In genomic region chr4:139545791-139546190, GRCm38 (mm10) we compare ENCODE assay signal across 21 mouse cellular contexts. TPM values are rescaled to one million over a fixed set of nuclear protein-coding genes. Genes with fewer than 3 reads are reported as not detected.
DNase-seq lines count a peak whose midpoint lies in the region; ATAC-seq lines count a peak whose summit lies in the region.
"Had no signal": no experiment of that assay in that cellular context is flagged by ENCODE, and none has a peak within 500 bp of the region (broad histone marks: within the 10 kb centered on the region; RNA-seq: fewer than 3 reads in every experiment).

No protein-coding gene starts in this region.

- WGBS in hindbrain, embryonic 13.5 days, result 25% methylated on average over 6 of the region's 6 CpGs
- WGBS in hindbrain, embryonic 12.5 days, result 36% methylated on average over 6 of the region's 6 CpGs
- WGBS in neural tube, embryonic 13.5 days, result 16% methylated on average over 6 of the region's 6 CpGs

- H3K4me1 ChIP-seq in hindbrain, embryonic 13.5 days (replicated peaks), result no peaks in the 10 kb centered on the region
- H3K4me1 ChIP-seq in hindbrain, embryonic 12.5 days, result no peaks in the 10 kb centered on the region
- H3K4me1 ChIP-seq in neural tube, embryonic 13.5 days (replicated peaks), result peaks cover 9% of the 10 kb centered on the region; the same call in 1 of the 2 replicates
- H3K4me1 ChIP-seq: embryonic facial prominence, embryonic 15.5 days; heart, embryonic 15.5 days had no signal

- H3K4me3 ChIP-seq in hindbrain, embryonic 13.5 days, result no peak overlapping the region
- no peak overlapping the region for H3K4me3 ChIP-seq in hindbrain, embryonic 12.5 days
- no peak overlapping the region for H3K4me3 ChIP-seq in neural tube, embryonic 13.5 days
- H3K4me3 ChIP-seq: embryonic facial prominence, embryonic 15.5 days; heart, embryonic 15.5 days; midbrain, embryonic 13.5 days had no signal

- peak overlapping the region; percentile 50; the same call in 1 of the 2 replicates for H3K27ac ChIP-seq in hindbrain, embryonic 13.5 days
- no peak overlapping the region for H3K27ac ChIP-seq in hindbrain, embryonic 12.5 days
- H3K27ac ChIP-seq in neural tube, embryonic 13.5 days (replicated peaks), result peak overlapping the region; percentile 42
- H3K27ac ChIP-seq: embryonic facial prominence, embryonic 15.5 days; heart, embryonic 15.5 days; kidney, postnatal 0 days; midbrain, embryonic 13.5 days had no signal

- no peaks in the 10 kb centered on the region for H3K9me3 ChIP-seq in hindbrain, embryonic 13.5 days
- H3K9me3 ChIP-seq in hindbrain, embryonic 12.5 days (replicated peaks), result no peaks in the 10 kb centered on the region
- no peaks in the 10 kb centered on the region for H3K9me3 ChIP-seq in neural tube, embryonic 13.5 days
- H3K9me3 ChIP-seq: embryonic facial prominence, embryonic 15.5 days; heart, embryonic 15.5 days; midbrain, embryonic 13.5 days had no signal

- DNase-seq in neural tube, embryonic 10.5 days (ENCODE audit: extremely low spot score, low spot score), result no peak
- peak; percentile 22 for DNase-seq in embryo, embryonic 10.5 days (ENCODE audit: low spot score)
- peak; percentile 22 for DNase-seq in mesoderm, embryonic 11.5 days (ENCODE audit: low read depth, low spot score)
- DNase-seq in MN1 (ENCODE audit: low spot score), result no peak
- DNase-seq: adrenal gland, postnatal 14 days; cerebellum, adult 9-11 months; gastrocnemius, postnatal 36 days; heart, postnatal 4 days; kidney, adult 18-20 months; left cerebral cortex, postnatal 4 days; lung, postnatal 10 days; right cerebral cortex, postnatal 14 days; spleen, adult 18-20 months had no signal

- H3K4me2 ChIP-seq in hindbrain, embryonic 13.5 days, result no peak overlapping the region
- no peak overlapping the region for H3K4me2 ChIP-seq in hindbrain, embryonic 12.5 days (replicated peaks)
- H3K4me2 ChIP-seq in neural tube, embryonic 13.5 days, result no peak overlapping the region
- H3K4me2 ChIP-seq: embryonic facial prominence, embryonic 15.5 days; heart, embryonic 15.5 days; midbrain, embryonic 13.5 days had no signal

- H3K9ac ChIP-seq in hindbrain, embryonic 13.5 days, result no peak overlapping the region
- no peak overlapping the region for H3K9ac ChIP-seq in hindbrain, embryonic 12.5 days
- no peak overlapping the region for H3K9ac ChIP-seq in neural tube, embryonic 13.5 days
- H3K9ac ChIP-seq: embryonic facial prominence, embryonic 15.5 days; heart, embryonic 15.5 days; midbrain, embryonic 13.5 days had no signal

- no peaks in the 10 kb centered on the region for H3K27me3 ChIP-seq in hindbrain, embryonic 13.5 days
- no peaks in the 10 kb centered on the region for H3K27me3 ChIP-seq in hindbrain, embryonic 12.5 days
- H3K27me3 ChIP-seq in neural tube, embryonic 13.5 days, result no peaks in the 10 kb centered on the region
- H3K27me3 ChIP-seq: embryonic facial prominence, embryonic 15.5 days; heart, embryonic 15.5 days; midbrain, embryonic 13.5 days had no signal

- no peaks in the 10 kb centered on the region for H3K36me3 ChIP-seq in hindbrain, embryonic 13.5 days
- H3K36me3 ChIP-seq in hindbrain, embryonic 12.5 days, result no peaks in the 10 kb centered on the region
- H3K36me3 ChIP-seq in neural tube, embryonic 13.5 days, result no peaks in the 10 kb centered on the region
- H3K36me3 ChIP-seq: embryonic facial prominence, embryonic 15.5 days; heart, embryonic 15.5 days; midbrain, embryonic 13.5 days had no signal

- no peak for ATAC-seq in hindbrain, embryonic 13.5 days (ENCODE audit: low FRiP score)
- ATAC-seq in hindbrain, embryonic 12.5 days (ENCODE audit: low FRiP score), result no peak
- no peak for ATAC-seq in neural tube, embryonic 13.5 days (ENCODE audit: low read depth)
- ATAC-seq: midbrain, embryonic 13.5 days had no signal

RNA-seq across cellular contexts. Expression of gene Iffo2, which starts 15.4 kb away (rescaled TPM):
- 4.4 and 4.7 TPM in 2 replicates for polyA plus RNA-seq in hindbrain, embryonic 13.5 days (2015; fragmentation: Nextera tagmentation; extraction: Ambion mirVana)
- polyA plus RNA-seq in hindbrain, embryonic 12.5 days (2016; fragmentation: Nextera tagmentation; extraction: Ambion mirVana), result 5.7 and 5.8 TPM in 2 replicates
- polyA plus RNA-seq in neural tube, embryonic 13.5 days (2015; fragmentation: Nextera tagmentation; extraction: Ambion mirVana), result 4.6 and 5.3 TPM in 2 replicates

RNA-seq across cellular contexts. Expression of gene Gm21969, which starts 57.2 kb away (rescaled TPM):
- not detected in 2 replicates for polyA plus RNA-seq in hindbrain, embryonic 13.5 days (2015; fragmentation: Nextera tagmentation; extraction: Ambion mirVana)
- not detected in 2 replicates for polyA plus RNA-seq in hindbrain, embryonic 12.5 days (2016; fragmentation: Nextera tagmentation; extraction: Ambion mirVana)
- not detected in 2 replicates for polyA plus RNA-seq in neural tube, embryonic 13.5 days (2015; fragmentation: Nextera tagmentation; extraction: Ambion mirVana)
- polyA plus RNA-seq: embryonic facial prominence, embryonic 15.5 days; heart, embryonic 15.5 days; kidney, postnatal 0 days; midbrain, embryonic 13.5 days; thymus, postnatal 0 days had no signal

Comparison
In these comparisons a context has a peak if more than half of its experiments do, and no peak if none do; other contexts are left out.
1. DNase-seq: peak in embryo, embryonic 10.5 days (single experiment) and mesoderm, embryonic 11.5 days (single experiment); none in neural tube, embryonic 10.5 days (single experiment) and MN1 (single experiment).